Mouse (Mus musculus): ENCODE measurements at regions not wholly inside any gene's neighbourhood (a gene's known extent, or its start where the extent isn't known, plus 50 kb on each side); places are given as distances from the start of the nearest gene placed in this dataset.

GRCm38 (mm10) chr14:104694174-104694803 is 171.8 kb upstream of the Rnf219 start:
- in situ Hi-C loops (cut with MboI; ENCODE audit: unreplicated experiment in 2 of 2), result no loop called here

GRCm38 (mm10) chr14:104692616-104693015 is 170.2 kb upstream of the Rnf219 start:
- in situ Hi-C loops (cut with MboI; ENCODE audit: unreplicated experiment in 2 of 2), result no loop called here

GRCm38 (mm10) chr14:104688440-104688839 is 166.0 kb upstream of the Rnf219 start:
- in situ Hi-C loops (cut with MboI; ENCODE audit: unreplicated experiment in 2 of 2), result no loop called here

GRCm38 (mm10) chr14:104676810-104677209 is 154.4 kb upstream of the Rnf219 start:
- in situ Hi-C loops (cut with MboI; ENCODE audit: unreplicated experiment in 2 of 2), result no loop called here

- in situ Hi-C loops (cut with MboI; ENCODE audit: unreplicated experiment in 2 of 2), result no loop called here
These were observed 139.3 kb upstream of the Rnf219 start for GRCm38 (mm10) chr14:104661696-104662095.

- in situ Hi-C loops (cut with MboI; ENCODE audit: unreplicated experiment in 2 of 2), result no loop called here
These were observed 136.3 kb upstream of the Rnf219 start for GRCm38 (mm10) chr14:104658751-104659150.

GRCm38 (mm10) chr14:104649980-104650379 is 127.5 kb upstream of the Rnf219 start:
- in situ Hi-C loops (cut with MboI; ENCODE audit: unreplicated experiment in 2 of 2), result no loop called here

- in situ Hi-C loops (cut with MboI; ENCODE audit: unreplicated experiment in 2 of 2), result no loop called here
These were observed 122.2 kb upstream of the Rnf219 start for GRCm38 (mm10) chr14:104644626-104645025.

GRCm38 (mm10) chr14:104642783-104643182 is 120.3 kb upstream of the Rnf219 start:
- in situ Hi-C loops (cut with MboI; ENCODE audit: unreplicated experiment in 2 of 2), result no loop called here

GRCm38 (mm10) chr14:104639300-104639699 is 116.9 kb upstream of the Rnf219 start:
- in situ Hi-C loops (cut with MboI; ENCODE audit: unreplicated experiment in 2 of 2), result no loop called here

- in situ Hi-C loops (cut with MboI; ENCODE audit: unreplicated experiment in 2 of 2), result no loop called here
These were observed 89.0 kb upstream of the Rnf219 start for GRCm38 (mm10) chr14:104611467-104611866.

GRCm38 (mm10) chr14:104610378-104610777 is 87.9 kb upstream of the Rnf219 start:
- in situ Hi-C loops (cut with MboI; ENCODE audit: unreplicated experiment in 2 of 2), result no loop called here

GRCm38 (mm10) chr14:104594851-104595250 is 72.4 kb upstream of the Rnf219 start:
- in situ Hi-C loops (cut with MboI; ENCODE audit: unreplicated experiment in 2 of 2), result no loop called here

All from v-Abl transformed pro-B cells (cell line).